Mouse (Mus musculus) lung, adult 18-20 months (tissue): ENCODE measurements around the gene Alyref.
A peak's percentile ranks its signal among the peaks of the same experiment; 100 is the strongest.

Experiments
- DNase-seq, 2 experiments: peaks; one replicate each; pipeline ENCODE4 v3.0.0; 2022; ENCODE audit warnings: mixed read lengths in 2 of 2

Alyref gene

GRCm38 (mm10) chr11:120598283-120598989 lies at the start of gene Alyref, which contains the start of gene Anapc11:
Gene Alyref, minus strand, starts transcription at chr11:120598365.
Gene Anapc11, plus strand, starts transcription at chr11:120598421.
- DNase-seq, result peak; percentile 91 to 94

GRCm38 (mm10) chr11:120647047-120647830 lies 49.1 kb upstream of the Alyref start:
- no peak for DNase-seq

GRCm38 (mm10) chr11:120643601-120643987 lies 45.4 kb upstream of the Alyref start, which contains the start of gene Pycr1:
Gene Pycr1, minus strand, starts transcription at chr11:120643769.
- peak; percentile 95 to 96 for DNase-seq

- no peak for DNase-seq
These were observed 44.9 kb upstream of the Alyref start for GRCm38 (mm10) chr11:120642939-120643600.

- DNase-seq, result no peak
These were observed 43.7 kb upstream of the Alyref start for GRCm38 (mm10) chr11:120641869-120642268.

GRCm38 (mm10) chr11:120641255-120641654 lies 43.1 kb upstream of the Alyref start:
- no peak for DNase-seq

- DNase-seq, result no peak
These were observed 36.6 kb upstream of the Alyref start for GRCm38 (mm10) chr11:120634810-120635209.

- peak; percentile 94 to 95 for DNase-seq
These were observed 35.6 kb upstream of the Alyref start, which contains the start of gene Mafg for GRCm38 (mm10) chr11:120633520-120634343. Gene Mafg, minus strand, starts transcription at chr11:120633600.

- DNase-seq, result peak; percentile 84 to 86
These were observed 34.7 kb upstream of the Alyref start for GRCm38 (mm10) chr11:120632559-120633519.

GRCm38 (mm10) chr11:120631726-120632448 lies 33.7 kb upstream of the Alyref start:
- DNase-seq, result no peak

- no peak for DNase-seq
These were observed 32.9 kb upstream of the Alyref start for GRCm38 (mm10) chr11:120630881-120631725.

- DNase-seq, result peak; percentile 69 to 82
These were observed 32.3 kb upstream of the Alyref start for GRCm38 (mm10) chr11:120630401-120630871.

- DNase-seq, result peak; percentile 45 to 48
These were observed 31.7 kb upstream of the Alyref start for GRCm38 (mm10) chr11:120629911-120630310.

- peak; percentile 56 to 61 for DNase-seq
These were observed 31.2 kb upstream of the Alyref start for GRCm38 (mm10) chr11:120629341-120629730.

GRCm38 (mm10) chr11:120628601-120629340 lies 30.6 kb upstream of the Alyref start:
- DNase-seq, result no peak

GRCm38 (mm10) chr11:120627468-120628300 lies 29.5 kb upstream of the Alyref start:
- no peak for DNase-seq

GRCm38 (mm10) chr11:120626785-120627467 lies 28.8 kb upstream of the Alyref start:
- DNase-seq, result no peak
